Mouse (Mus musculus) limb, embryonic 11.5 days (tissue): Measurements from ENCODE around the gene Olfr1303. TPM values are rescaled to one million over a fixed set of nuclear protein-coding genes. Genes with fewer than 3 reads are reported as not detected.

Source experiments
- ATAC-seq: fragments of 200-750 bp; cut with Nextera tagmentation; 2 replicates; pipeline ENCODE4 v1.8.0; 2017; ENCODE audit warnings: low read depth; ENCODE audit not compliant: insufficient number of reproducible peaks, low FRiP score, low TSS enrichment
- DNase-seq: peaks from one replicate; pipeline ENCODE4 v3.0.0-alpha.2; 2015; ENCODE audit warnings: low spot score
- H3K27ac ChIP-seq: fragments of 300-500 bp; sonication (generic); replicated peaks from 2 replicates; pipeline ENCODE4 v1.5.1; 2014; ENCODE audit warnings: low read depth, mild to moderate bottlenecking, low read length
- H3K27me3 ChIP-seq: fragments of 300-500 bp; sonication (generic); 2 replicates; pipeline ENCODE4 v1.6.1; 2014; ENCODE audit warnings: mild to moderate bottlenecking, low read length, mixed read lengths; ENCODE audit not compliant: control insufficient read depth, insufficient read depth
- H3K36me3 ChIP-seq: fragments of 300-500 bp; sonication (generic); 2 replicates; pipeline ENCODE4 v1.6.1; 2014; ENCODE audit warnings: mild to moderate bottlenecking, low read length, moderate library complexity, mixed read lengths; ENCODE audit not compliant: control insufficient read depth, insufficient read depth
- H3K4me1 ChIP-seq: fragments of 300-500 bp; sonication (generic); 2 replicates; pipeline ENCODE4 v1.6.1; 2014; ENCODE audit warnings: low read length, mixed read lengths; ENCODE audit not compliant: control insufficient read depth, insufficient read depth
- H3K4me2 ChIP-seq: fragments of 300-500 bp; sonication (generic); 2 replicates; pipeline ENCODE4 v1.6.1; 2014; ENCODE audit warnings: low read depth, mild to moderate bottlenecking, moderate library complexity; ENCODE audit not compliant: severe bottlenecking
- H3K4me3 ChIP-seq: fragments of 300-500 bp; sonication (generic); 2 replicates; pipeline ENCODE4 v1.5.1; 2014; ENCODE audit warnings: low read depth, low read length
- H3K9ac ChIP-seq: fragments of 300-500 bp; sonication (generic); 2 replicates; pipeline ENCODE4 v1.6.1; 2014; ENCODE audit warnings: mild to moderate bottlenecking, low read length
- H3K9me3 ChIP-seq: fragments of 300-500 bp; sonication (generic); 2 replicates; pipeline ENCODE4 v1.6.1; 2016; ENCODE audit warnings: low read length; ENCODE audit not compliant: control insufficient read depth
- WGBS: fragments of 180-500 bp; shearing (Covaris S2); extraction: QIAGEN DNeasy Blood & Tissue Kit; methylation state at CpG from one replicate; pipeline ENCODE4 v1.1.7; 2014; 5-methylcytosine and 5-hydroxymethylcytosine counted together
- polyA plus RNA-seq: library from polyadenylated mRNA; unstranded; fragments of >200 nt; fragmentation: Nextera tagmentation; extraction: Ambion mirVana; gene quantifications from 2 replicates; pipeline ENCODE4 v1.2.1, GENCODE M21; 2014

Gene Olfr1303
- not detected in 2 replicates for polyA plus RNA-seq

- Histone ChIP-seq H3K36me3 (no peaks in the 10 kb centered on the region), H3K9ac (no peak within 1 kb of the TSS), H3K4me3 (no peak within 1 kb of the TSS), H3K9me3 (no peaks in the 10 kb centered on the region), H3K27ac (no peak within 1 kb of the TSS), H3K27me3 (no peaks in the 10 kb centered on the region), H3K4me1 (no peaks in the 10 kb centered on the region), H3K4me2 (no peak within 1 kb of the TSS)
- no peak for DNase-seq
- no peak for ATAC-seq
- 82% methylated on average over 2 of the region's 2 CpGs for WGBS
These were observed at the start of gene Olfr1303 for GRCm38 (mm10) chr2:111820240-111820639. Gene Olfr1303 (minus strand): TSS chr2:111820340.

- Histone ChIP-seq H3K9me3 (no peaks in the 10 kb centered on the region), H3K27me3 (no peaks in the 10 kb centered on the region), H3K4me2 (no peak overlapping the region), H3K9ac (no peak overlapping the region), H3K4me1 (no peaks in the 10 kb centered on the region), H3K4me3 (no peak overlapping the region), H3K27ac (no peak overlapping the region), H3K36me3 (no peaks in the 10 kb centered on the region)
- ATAC-seq, result no peak
- no peak for DNase-seq
These were observed 7.2 kb downstream of the Olfr1303 start for GRCm38 (mm10) chr2:111812936-111813335.

GRCm38 (mm10) chr2:111777129-111777528, 43.0 kb downstream of the Olfr1303 start, which contains the start of gene Olfr1302:
Gene Olfr1302 (plus strand): TSS chr2:111777429.
- H3K27me3 ChIP-seq, result no peaks in the 10 kb centered on the region
- no peak within 1 kb of the TSS for H3K9ac ChIP-seq
- H3K27ac ChIP-seq, result no peak within 1 kb of the TSS
- ATAC-seq (no peak), DNase-seq (no peak)
- H3K9me3 ChIP-seq, result no peaks in the 10 kb centered on the region
- H3K36me3 ChIP-seq, result no peaks in the 10 kb centered on the region
- WGBS, result 79% methylated on average over 2 of the region's 2 CpGs
- no peaks in the 10 kb centered on the region for H3K4me1 ChIP-seq
- no peak within 1 kb of the TSS for H3K4me2 ChIP-seq
- H3K4me3 ChIP-seq, result no peak within 1 kb of the TSS

Other genes starting within 250 kb of the Olfr1303 start
- not detected in 2 replicates for gene Olfr1297, start 193.8 kb downstream of the Olfr1303 start, polyA plus RNA-seq
- not detected in 2 replicates for gene Olfr1298, start 171.1 kb downstream of the Olfr1303 start, polyA plus RNA-seq
- gene Olfr1299, start 158.9 kb downstream of the Olfr1303 start, polyA plus RNA-seq, result not detected in 2 replicates
- not detected in 2 replicates for gene Olfr1301, start 69.3 kb downstream of the Olfr1303 start, polyA plus RNA-seq
- gene Olfr1302, start 42.9 kb downstream of the Olfr1303 start, polyA plus RNA-seq, result not detected in 2 replicates
- not detected in 2 replicates for gene Olfr1305, start 56.8 kb upstream of the Olfr1303 start, polyA plus RNA-seq
- not detected in 2 replicates for gene Olfr1306, start 95.9 kb upstream of the Olfr1303 start, polyA plus RNA-seq
- not detected in 2 replicates for gene Olfr1307, start 129.1 kb upstream of the Olfr1303 start, polyA plus RNA-seq
- not detected in 2 replicates for gene Olfr1308, start 144.6 kb upstream of the Olfr1303 start, polyA plus RNA-seq
- gene Olfr1309, start 169.9 kb upstream of the Olfr1303 start, polyA plus RNA-seq, result not detected in 2 replicates
- gene Olfr1310, start 192.4 kb upstream of the Olfr1303 start, polyA plus RNA-seq, result not detected in 2 replicates
- gene Olfr1311, start 204.1 kb upstream of the Olfr1303 start, polyA plus RNA-seq, result not detected in 2 replicates
- gene Olfr1312, start 229.9 kb upstream of the Olfr1303 start, polyA plus RNA-seq, result not detected in 2 replicates